Mouse (Mus musculus) MN1 (cell line): ENCODE results near the gene Cx3cl1.

ENCODE experiments used
- DNase-seq: peaks from one replicate; pipeline ENCODE4 v3.0.0-alpha.2; 2016; ENCODE audit warnings: low spot score

Gene Cx3cl1

GRCm38 (mm10) chr8:94801293-94802095, 29.7 kb downstream of the Cx3cl1 start:
- no peak for DNase-seq

- DNase-seq = no peak
Observed at GRCm38 (mm10) chr8:94802375-94802774, 30.6 kb downstream of the Cx3cl1 start.

- no peak for DNase-seq
Observed at GRCm38 (mm10) chr8:94803551-94803950, 31.7 kb downstream of the Cx3cl1 start.

- DNase-seq = no peak
Observed at GRCm38 (mm10) chr8:94804546-94805340, 32.9 kb downstream of the Cx3cl1 start.

- DNase-seq = no peak
Observed at GRCm38 (mm10) chr8:94805811-94806210, 34.0 kb downstream of the Cx3cl1 start.

GRCm38 (mm10) chr8:94807506-94807905, 35.7 kb downstream of the Cx3cl1 start:
- DNase-seq = peak; percentile 55

GRCm38 (mm10) chr8:94808372-94808771, 36.6 kb downstream of the Cx3cl1 start:
- DNase-seq = no peak

GRCm38 (mm10) chr8:94810153-94810552, 38.3 kb downstream of the Cx3cl1 start, which contains the start of gene Ccl17:
TSS of gene Ccl17 (plus strand) at chr8:94810453.
- no peak for DNase-seq

GRCm38 (mm10) chr8:94810855-94811254, 39.0 kb downstream of the Cx3cl1 start:
- DNase-seq = no peak

GRCm38 (mm10) chr8:94811654-94812053, 39.8 kb downstream of the Cx3cl1 start:
- no peak for DNase-seq

GRCm38 (mm10) chr8:94812645-94813098, 40.9 kb downstream of the Cx3cl1 start:
- peak; percentile 92 for DNase-seq

GRCm38 (mm10) chr8:94814556-94814955, 42.7 kb downstream of the Cx3cl1 start:
- DNase-seq = peak; percentile 66

GRCm38 (mm10) chr8:94817933-94818332, 46.1 kb downstream of the Cx3cl1 start:
- DNase-seq = no peak

GRCm38 (mm10) chr8:94819671-94820179, 47.9 kb downstream of the Cx3cl1 start:
- DNase-seq = no peak

GRCm38 (mm10) chr8:94820553-94820952, 48.7 kb downstream of the Cx3cl1 start:
- DNase-seq = no peak

GRCm38 (mm10) chr8:94821381-94821780, 49.6 kb downstream of the Cx3cl1 start:
- DNase-seq = no peak

- peak; percentile 86 for DNase-seq
Observed at GRCm38 (mm10) chr8:94822637-94823560, 51.1 kb downstream of the Cx3cl1 start.

- peak; percentile 93 for DNase-seq
Observed at GRCm38 (mm10) chr8:94825170-94825569, 53.4 kb downstream of the Cx3cl1 start.

GRCm38 (mm10) chr8:94826210-94826609, 54.4 kb downstream of the Cx3cl1 start:
- no peak for DNase-seq

- peak; percentile 61 for DNase-seq
Observed at GRCm38 (mm10) chr8:94828284-94828683, 56.5 kb downstream of the Cx3cl1 start.
